Mouse (Mus musculus): ENCODE data around the gene Lsm6. TPM values are rescaled to one million over a fixed set of nuclear protein-coding genes. Genes with fewer than 3 reads are reported as not detected.

Gene Lsm6
- polyA plus RNA-seq, 1 experiment from 2014 or later: 196 TPM

- no peak for ATAC-seq (ENCODE audit: low read depth)
- H3K9me3 ChIP-seq (ENCODE audit: control insufficient read depth, low read length): no peaks in the 10 kb centered on the region
- no peak overlapping the region for H3K4me2 ChIP-seq (ENCODE audit: low read depth, low read length)
- no peaks in the 10 kb centered on the region for H3K36me3 ChIP-seq (ENCODE audit: control insufficient read depth, insufficient read depth, low read length)
- H3K4me1 ChIP-seq (replicated peaks; ENCODE audit: control insufficient read depth, insufficient read depth, low read length): no peaks in the 10 kb centered on the region
- no peak overlapping the region for H3K4me3 ChIP-seq (ENCODE audit: low read length)
- H3K27ac ChIP-seq (ENCODE audit: low read length): no peak overlapping the region
- WGBS: 59% methylated on average over 4 of the region's 4 CpGs
- H3K27me3 ChIP-seq (ENCODE audit: control insufficient read depth, insufficient read depth, low read depth, low read length): no peaks in the 10 kb centered on the region
- H3K9ac ChIP-seq (ENCODE audit: low read length): no peak overlapping the region
Observed at GRCm38 (mm10) chr8:78793231-78793630, 27.7 kb downstream of the Lsm6 start.

- WGBS: 87% methylated on average over 9 of the region's 9 CpGs
Observed at GRCm38 (mm10) chr8:78776816-78777215, 44.1 kb downstream of the Lsm6 start.

GRCm38 (mm10) chr8:78771256-78771655, 49.7 kb downstream of the Lsm6 start:
- peak overlapping the region; percentile 1; the same call in 1 of the 2 replicates for H3K4me3 ChIP-seq (ENCODE audit: low read length)
- H3K4me1 ChIP-seq (replicated peaks; ENCODE audit: control insufficient read depth, insufficient read depth, low read length): no peaks in the 10 kb centered on the region
- H3K27ac ChIP-seq (ENCODE audit: low read length): peak overlapping the region; percentile 31
- peak; percentile 98 for ATAC-seq (ENCODE audit: low read depth)
- 33% methylated on average over 7 of the region's 7 CpGs for WGBS
- no peaks in the 10 kb centered on the region for H3K9me3 ChIP-seq (ENCODE audit: control insufficient read depth, low read length)
- no peaks in the 10 kb centered on the region for H3K27me3 ChIP-seq (ENCODE audit: control insufficient read depth, insufficient read depth, low read depth, low read length)
- peak overlapping the region; percentile 38 for H3K4me2 ChIP-seq (ENCODE audit: low read depth, low read length)
- H3K36me3 ChIP-seq (ENCODE audit: control insufficient read depth, insufficient read depth, low read length): no peaks in the 10 kb centered on the region
- no peak overlapping the region for H3K9ac ChIP-seq (ENCODE audit: low read length)

More at GRCm38 (mm10) chr8:78776816-78777215, 44.1 kb downstream of the Lsm6 start:
- Histone ChIP-seq H3K4me1 (replicated peaks; ENCODE audit: control insufficient read depth, insufficient read depth, low read length) (no peaks in the 10 kb centered on the region), H3K27me3 (ENCODE audit: control insufficient read depth, insufficient read depth, low read depth, low read length) (no peaks in the 10 kb centered on the region), H3K9me3 (ENCODE audit: control insufficient read depth, low read length) (peaks cover 3% of the 10 kb centered on the region; the same call in 1 of the 2 replicates), H3K27ac (ENCODE audit: low read length) (no peak overlapping the region), H3K4me3 (ENCODE audit: low read length) (no peak overlapping the region), H3K9ac (ENCODE audit: low read length) (no peak overlapping the region), H3K36me3 (ENCODE audit: control insufficient read depth, insufficient read depth, low read length) (no peaks in the 10 kb centered on the region), H3K4me2 (ENCODE audit: low read depth, low read length) (no peak overlapping the region)
- no peak for ATAC-seq (ENCODE audit: low read depth)

GRCm38 (mm10) chr8:78770584-78770983, 50.4 kb downstream of the Lsm6 start:
- 64% methylated on average over 3 of the region's 3 CpGs for WGBS
- H3K36me3 ChIP-seq (ENCODE audit: control insufficient read depth, insufficient read depth, low read length): no peaks in the 10 kb centered on the region
- no peak overlapping the region for H3K4me3 ChIP-seq (ENCODE audit: low read length)
- no peaks in the 10 kb centered on the region for H3K9me3 ChIP-seq (ENCODE audit: control insufficient read depth, low read length)
- H3K4me2 ChIP-seq (ENCODE audit: low read depth, low read length): no peak overlapping the region
- peak; percentile 67; the same call in 1 of the 2 replicates for ATAC-seq (ENCODE audit: low read depth)
- H3K9ac ChIP-seq (ENCODE audit: low read length): no peak overlapping the region
- peak overlapping the region; percentile 44; the same call in 1 of the 2 replicates for H3K27ac ChIP-seq (ENCODE audit: low read length)
- H3K4me1 ChIP-seq (replicated peaks; ENCODE audit: control insufficient read depth, insufficient read depth, low read length): no peaks in the 10 kb centered on the region
- no peaks in the 10 kb centered on the region for H3K27me3 ChIP-seq (ENCODE audit: control insufficient read depth, insufficient read depth, low read depth, low read length)

GRCm38 (mm10) chr8:78765556-78765955, 55.4 kb downstream of the Lsm6 start:
- H3K9ac ChIP-seq (ENCODE audit: low read length): no peak overlapping the region
- H3K9me3 ChIP-seq (ENCODE audit: control insufficient read depth, low read length): peaks cover 3% of the 10 kb centered on the region; the same call in 1 of the 2 replicates
- no peaks in the 10 kb centered on the region for H3K27me3 ChIP-seq (ENCODE audit: control insufficient read depth, insufficient read depth, low read depth, low read length)
- H3K4me2 ChIP-seq (ENCODE audit: low read depth, low read length): no peak overlapping the region
- no peak for ATAC-seq (ENCODE audit: low read depth)
- WGBS: 88% methylated on average over 1 of the region's 1 CpGs
- H3K4me1 ChIP-seq (replicated peaks; ENCODE audit: control insufficient read depth, insufficient read depth, low read length): no peaks in the 10 kb centered on the region
- H3K27ac ChIP-seq (ENCODE audit: low read length): no peak overlapping the region
- no peak overlapping the region for H3K4me3 ChIP-seq (ENCODE audit: low read length)
- no peaks in the 10 kb centered on the region for H3K36me3 ChIP-seq (ENCODE audit: control insufficient read depth, insufficient read depth, low read length)

GRCm38 (mm10) chr8:78764976-78765375, 56.0 kb downstream of the Lsm6 start:
- no peak overlapping the region for H3K4me3 ChIP-seq (ENCODE audit: low read length)
- H3K36me3 ChIP-seq (ENCODE audit: control insufficient read depth, insufficient read depth, low read length): no peaks in the 10 kb centered on the region

GRCm38 (mm10) chr8:78759139-78759538, 61.8 kb downstream of the Lsm6 start:
- no peak for ATAC-seq (ENCODE audit: low read depth)
- Histone ChIP-seq H3K27ac (ENCODE audit: low read length) (no peak overlapping the region), H3K4me2 (ENCODE audit: low read depth, low read length) (no peak overlapping the region)

More at GRCm38 (mm10) chr8:78764976-78765375, 56.0 kb downstream of the Lsm6 start:
- Histone ChIP-seq H3K9ac (ENCODE audit: low read length) (no peak overlapping the region), H3K27me3 (ENCODE audit: control insufficient read depth, insufficient read depth, low read depth, low read length) (no peaks in the 10 kb centered on the region), H3K4me1 (replicated peaks; ENCODE audit: control insufficient read depth, insufficient read depth, low read length) (no peaks in the 10 kb centered on the region), H3K27ac (ENCODE audit: low read length) (no peak overlapping the region), H3K4me2 (ENCODE audit: low read depth, low read length) (no peak overlapping the region), H3K9me3 (ENCODE audit: control insufficient read depth, low read length) (peaks cover 3% of the 10 kb centered on the region; the same call in 1 of the 2 replicates)
- ATAC-seq (ENCODE audit: low read depth): no peak

GRCm38 (mm10) chr8:78754986-78755385, 66.0 kb downstream of the Lsm6 start:
- no peak overlapping the region for H3K4me2 ChIP-seq (ENCODE audit: low read depth, low read length)
- no peak overlapping the region for H3K4me3 ChIP-seq (ENCODE audit: low read length)
- no peaks in the 10 kb centered on the region for H3K36me3 ChIP-seq (ENCODE audit: control insufficient read depth, insufficient read depth, low read length)
- H3K4me1 ChIP-seq (replicated peaks; ENCODE audit: control insufficient read depth, insufficient read depth, low read length): no peaks in the 10 kb centered on the region; the same call in 1 of the 2 replicates
- H3K9ac ChIP-seq (ENCODE audit: low read length): no peak overlapping the region
- no peak for ATAC-seq (ENCODE audit: low read depth)
- no peaks in the 10 kb centered on the region for H3K9me3 ChIP-seq (ENCODE audit: control insufficient read depth, low read length)
- H3K27ac ChIP-seq (ENCODE audit: low read length): no peak overlapping the region
- no peaks in the 10 kb centered on the region for H3K27me3 ChIP-seq (ENCODE audit: control insufficient read depth, insufficient read depth, low read depth, low read length)
- 80% methylated on average over 4 of the region's 4 CpGs for WGBS

More at GRCm38 (mm10) chr8:78759139-78759538, 61.8 kb downstream of the Lsm6 start:
- Histone ChIP-seq H3K4me1 (replicated peaks; ENCODE audit: control insufficient read depth, insufficient read depth, low read length) (no peaks in the 10 kb centered on the region), H3K9me3 (ENCODE audit: control insufficient read depth, low read length) (peaks cover 3% of the 10 kb centered on the region; the same call in 1 of the 2 replicates), H3K9ac (ENCODE audit: low read length) (no peak overlapping the region), H3K27me3 (ENCODE audit: control insufficient read depth, insufficient read depth, low read depth, low read length) (no peaks in the 10 kb centered on the region), H3K36me3 (ENCODE audit: control insufficient read depth, insufficient read depth, low read length) (no peaks in the 10 kb centered on the region), H3K4me3 (ENCODE audit: low read length) (no peak overlapping the region)
